Comparison of ENCODE assay signal across 7 mouse cellular contexts in the genomic region with DNA sequence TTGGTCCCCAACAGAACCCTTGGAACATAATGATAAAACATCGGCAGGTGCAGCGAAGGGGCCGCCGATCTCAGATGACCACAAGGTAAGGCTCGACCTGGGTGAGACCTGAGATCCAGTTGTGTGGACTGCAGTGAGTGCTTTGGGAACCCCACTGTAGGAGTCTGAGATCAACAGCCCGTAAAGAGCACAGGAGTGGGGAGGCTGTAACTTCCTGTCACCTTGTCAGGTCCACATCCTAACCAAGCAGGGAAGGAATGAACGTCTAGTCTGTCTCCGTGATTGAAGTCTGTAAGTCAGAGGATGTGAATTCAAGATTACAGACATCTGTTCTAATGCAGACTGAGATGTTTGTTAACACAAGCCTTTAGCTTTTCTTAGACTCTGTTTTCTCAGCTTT. TPM values are rescaled to one million over a fixed set of nuclear protein-coding genes. Genes with fewer than 3 reads are reported as not detected.
DNase-seq lines count a peak whose midpoint lies in the region; ATAC-seq and TF ChIP-seq lines count a peak whose summit lies in the region.

No protein-coding gene starts in this region.

- no peaks in the 10 kb centered on the region for H3K27me3 ChIP-seq in spleen, adult 2 months (ENCODE audit: control insufficient read depth, insufficient read depth, low read length)
- H3K27me3 ChIP-seq in limb, embryonic 13.5 days = no peaks in the 10 kb centered on the region
- no peaks in the 10 kb centered on the region for H3K27me3 ChIP-seq in stomach, embryonic 15.5 days (replicated peaks)

- peak; percentile 51 for ATAC-seq in erythroblast, adult 5-6 weeks (replicated peaks; ENCODE audit: low FRiP score, poor library complexity, severe bottlenecking)
- no peak for ATAC-seq in limb, embryonic 13.5 days (ENCODE audit: low FRiP score, low read depth)
- no peak for ATAC-seq in stomach, embryonic 15.5 days (ENCODE audit: insufficient read depth, low FRiP score, low read depth)

- H3K9ac ChIP-seq in limb, embryonic 13.5 days = peak overlapping the region; percentile 97
- H3K9ac ChIP-seq in stomach, embryonic 15.5 days = peak overlapping the region; percentile 92

- H3K27ac ChIP-seq in spleen, adult 2 months (ENCODE audit: insufficient read depth, low read length) = no peak overlapping the region
- no peak overlapping the region for H3K27ac ChIP-seq in limb, embryonic 13.5 days
- no peak overlapping the region for H3K27ac ChIP-seq in stomach, embryonic 15.5 days

- peaks cover 7% of the 10 kb centered on the region; the same call in 1 of the 2 replicates for H3K4me1 ChIP-seq in spleen, adult 2 months (ENCODE audit: control insufficient read depth, insufficient read depth, insufficient read length)
- peaks cover 24% of the 10 kb centered on the region for H3K4me1 ChIP-seq in limb, embryonic 13.5 days
- peaks cover 16% of the 10 kb centered on the region for H3K4me1 ChIP-seq in stomach, embryonic 15.5 days

- 31% methylated on average over 8 of the region's 8 CpGs for WGBS in spleen, adult 2 months
- 55% methylated on average over 8 of the region's 8 CpGs for WGBS in limb, embryonic 13.5 days
- 47% methylated on average over 8 of the region's 8 CpGs for WGBS in stomach, embryonic 15.5 days

- no peak for TF ChIP-seq CTCF in spleen, adult 2 months (IDR thresholded peaks at IDR 0.05; ENCODE audit: extremely low read depth, insufficient read depth, insufficient read length, insufficient replicate concordance)

- peaks cover 11% of the 10 kb centered on the region for H3K36me3 ChIP-seq in spleen, adult 2 months (ENCODE audit: control insufficient read depth, insufficient read depth, low read length)
- H3K36me3 ChIP-seq in limb, embryonic 13.5 days = peaks cover 40% of the 10 kb centered on the region
- 0 out of 2 replicates have a peak, but pooled peaks cover 19% of the 10 kb centered on the region for H3K36me3 ChIP-seq in stomach, embryonic 15.5 days

- H3K4me2 ChIP-seq in limb, embryonic 13.5 days (replicated peaks) = peak overlapping the region; percentile 92
- H3K4me2 ChIP-seq in stomach, embryonic 15.5 days = peak overlapping the region; percentile 92

- H3K9me3 ChIP-seq in limb, embryonic 13.5 days = no peaks in the 10 kb centered on the region
- no peaks in the 10 kb centered on the region for H3K9me3 ChIP-seq in stomach, embryonic 15.5 days

- no peak for DNase-seq in spleen, adult 2 months (ENCODE audit: low read depth in 1 of 2, low spot score in 2 of 2)
- DNase-seq in spleen, adult 12 weeks (ENCODE audit: low spot score) = no peak
- no peak for DNase-seq in ovary, postnatal 36 days (ENCODE audit: low spot score)
- DNase-seq in cerebellum, adult 8-10 months = no peak

- peak overlapping the region; percentile 93 for H3K4me3 ChIP-seq in spleen, adult 2 months (ENCODE audit: extremely low read depth, insufficient read depth, insufficient read length)
- peak overlapping the region; percentile 91 for H3K4me3 ChIP-seq in limb, embryonic 13.5 days
- peak overlapping the region; percentile 96 for H3K4me3 ChIP-seq in stomach, embryonic 15.5 days (replicated peaks)

- no peak for TF ChIP-seq POLR2A in spleen, adult 2 months (IDR thresholded peaks at IDR 0.05; ENCODE audit: low read depth, low read length)

RNA-seq across cellular contexts. Expression of a gene that starts 0.9 kb away (rescaled TPM):
- polyA plus RNA-seq in spleen, adult 2 months (2012; rRNA removed) = 38.9 and 48.0 TPM in 2 replicates
- 79.2 and 130 TPM in 2 replicates for total RNA-seq in erythroblast, adult 5-6 weeks (2015; ENCODE audit: low replicate concordance)
- total RNA-seq in erythroblast, adult 5-6 weeks (2017; ENCODE audit: low replicate concordance) = 137 and 237 TPM in 2 replicates
- polyA plus RNA-seq in limb, embryonic 13.5 days (2015; fragmentation: Nextera tagmentation; extraction: Ambion mirVana) = 80.6 and 85.1 TPM in 2 replicates
- polyA plus RNA-seq in stomach, embryonic 15.5 days (2015; fragmentation: Nextera tagmentation; extraction: Ambion mirVana) = 60.9 and 64.7 TPM in 2 replicates

RNA-seq across cellular contexts. Expression of a gene that starts 1.0 kb away (rescaled TPM):
- 0.18 and 0.34 TPM in 2 replicates for polyA plus RNA-seq in spleen, adult 2 months (2012; rRNA removed)
- total RNA-seq in erythroblast, adult 5-6 weeks (2015; ENCODE audit: low replicate concordance) = 16.7 and 19.9 TPM in 2 replicates
- total RNA-seq in erythroblast, adult 5-6 weeks (2017; ENCODE audit: low replicate concordance) = 10.0 and 12.8 TPM in 2 replicates
- polyA plus RNA-seq in limb, embryonic 13.5 days (2015; fragmentation: Nextera tagmentation; extraction: Ambion mirVana) = 0.69 and 0.87 TPM in 2 replicates
- polyA plus RNA-seq in stomach, embryonic 15.5 days (2015; fragmentation: Nextera tagmentation; extraction: Ambion mirVana) = 2.2 and 2.3 TPM in 2 replicates

RNA-seq across cellular contexts. Expression of a gene that starts 23.0 kb away (rescaled TPM):
- polyA plus RNA-seq in spleen, adult 2 months (2012; rRNA removed) = 92.8 and 97.2 TPM in 2 replicates
- total RNA-seq in erythroblast, adult 5-6 weeks (2015; ENCODE audit: low replicate concordance) = 268 and 318 TPM in 2 replicates
- 123 and 215 TPM in 2 replicates for total RNA-seq in erythroblast, adult 5-6 weeks (2017; ENCODE audit: low replicate concordance)
- 432 and 450 TPM in 2 replicates for polyA plus RNA-seq in limb, embryonic 13.5 days (2015; fragmentation: Nextera tagmentation; extraction: Ambion mirVana)
- polyA plus RNA-seq in stomach, embryonic 15.5 days (2015; fragmentation: Nextera tagmentation; extraction: Ambion mirVana) = 428 and 438 TPM in 2 replicates

RNA-seq across cellular contexts. Expression of a gene that starts 31.6 kb away (rescaled TPM):
- not detected in 2 replicates for polyA plus RNA-seq in spleen, adult 2 months (2012; rRNA removed)
- total RNA-seq in erythroblast, adult 5-6 weeks (2015; ENCODE audit: low replicate concordance) = not detected in 2 replicates
- not detected in 2 replicates for total RNA-seq in erythroblast, adult 5-6 weeks (2017; ENCODE audit: low replicate concordance)
- polyA plus RNA-seq in limb, embryonic 13.5 days (2015; fragmentation: Nextera tagmentation; extraction: Ambion mirVana) = not detected in 2 replicates
- not detected in 2 replicates for polyA plus RNA-seq in stomach, embryonic 15.5 days (2015; fragmentation: Nextera tagmentation; extraction: Ambion mirVana)

RNA-seq across cellular contexts. Expression of a gene that starts 33.1 kb away (rescaled TPM):
- not detected in 2 replicates for polyA plus RNA-seq in spleen, adult 2 months (2012; rRNA removed)
- not detected in 2 replicates for total RNA-seq in erythroblast, adult 5-6 weeks (2015; ENCODE audit: low replicate concordance)
- total RNA-seq in erythroblast, adult 5-6 weeks (2017; ENCODE audit: low replicate concordance) = not detected in 2 replicates
- polyA plus RNA-seq in limb, embryonic 13.5 days (2015; fragmentation: Nextera tagmentation; extraction: Ambion mirVana) = 190 and 195 TPM in 2 replicates
- 8.1 and 16.8 TPM in 2 replicates for polyA plus RNA-seq in stomach, embryonic 15.5 days (2015; fragmentation: Nextera tagmentation; extraction: Ambion mirVana)
